Mouse (Mus musculus) myocyte (in vitro differentiated cells): Measurements from ENCODE around the gene Igsf23. TPM values are rescaled to one million over a fixed set of nuclear protein-coding genes. Genes with fewer than 3 reads are reported as not detected.
"Not testable (repeated sequence)": the region's sequence is repeated elsewhere in the genome, so short reads cannot be mapped to it uniquely, and the experiment has no call there.

Source experiments
- H3K27me3 ChIP-seq: one replicate; pipeline ENCODE4 v1.6.1; 2011; ENCODE audit not compliant: control insufficient read depth, insufficient read depth, insufficient read length
- H3K36me3 ChIP-seq: one replicate; pipeline ENCODE4 v1.6.1; 2011; ENCODE audit not compliant: control insufficient read depth, insufficient read depth
- H3K4me2 ChIP-seq: one replicate; pipeline ENCODE4 v1.6.1; 2011; ENCODE audit warnings: low read depth, control low read depth
- H3K4me3 ChIP-seq: one replicate; pipeline ENCODE4 v1.5.1; 2011; ENCODE audit warnings: mild to moderate bottlenecking, control low read depth, moderate library complexity
- H3K79me2 ChIP-seq: one replicate; pipeline ENCODE4 v1.6.1; 2011; ENCODE audit not compliant: control insufficient read depth, insufficient read depth
- H3ac ChIP-seq: one replicate; pipeline ENCODE4 v1.6.1; 2011; ENCODE audit not compliant: control insufficient read depth, insufficient read length
- CEBPB ChIP-seq: IDR thresholded peaks from 2 replicates; pipeline ENCODE4 v1.6.1; 2011; ENCODE audit warnings: mild to moderate bottlenecking, moderate library complexity; ENCODE audit not compliant: poor library complexity, insufficient read depth, severe bottlenecking
- E2F4 ChIP-seq: IDR thresholded peaks from one replicate; pipeline ENCODE4 v1.6.1; 2011; ENCODE audit warnings: mild to moderate bottlenecking, control low read depth, moderate library complexity; ENCODE audit not compliant: insufficient read depth
- MAX ChIP-seq: IDR thresholded peaks from one replicate; pipeline ENCODE4 v1.6.1; 2011; ENCODE audit warnings: low read depth, mild to moderate bottlenecking, control low read depth
- MYOD1 ChIP-seq, 3 experiments: IDR thresholded peaks; one replicate each; pipeline ENCODE4 v1.6.1; 2011; ENCODE audit warnings: control low read depth in 2 of 3, low read depth in 2 of 3, mild to moderate bottlenecking in 2 of 3, moderate library complexity in 1 of 3; ENCODE audit not compliant: insufficient read length in 2 of 3, control insufficient read depth in 1 of 3
- MYOG ChIP-seq, 3 experiments: IDR thresholded peaks; one replicate each; pipeline ENCODE4 v1.6.1; 2011; ENCODE audit warnings: control low read depth in 2 of 3, low read depth in 2 of 3, mild to moderate bottlenecking in 2 of 3; ENCODE audit not compliant: insufficient read length in 2 of 3, control insufficient read depth in 1 of 3, insufficient read depth in 1 of 3
- POLR2A ChIP-seq: IDR thresholded peaks from one replicate; pipeline ENCODE4 v1.6.1; 2011; ENCODE audit warnings: low read depth, mild to moderate bottlenecking, control low read depth, moderate library complexity; ENCODE audit not compliant: insufficient read length
- POLR2AphosphoS2 ChIP-seq: IDR thresholded peaks from one replicate; pipeline ENCODE4 v1.6.1; 2011; ENCODE audit warnings: low read depth, control low read depth; ENCODE audit not compliant: insufficient read length
- SRF ChIP-seq: IDR thresholded peaks from one replicate; pipeline ENCODE4 v1.6.1; 2011; ENCODE audit warnings: low read depth; ENCODE audit not compliant: control insufficient read depth, insufficient read length
- TCF12 ChIP-seq: IDR thresholded peaks from one replicate; pipeline ENCODE4 v1.6.1; 2011; ENCODE audit warnings: mild to moderate bottlenecking, control low read depth; ENCODE audit not compliant: poor library complexity, insufficient read depth, severe bottlenecking
- TCF3 ChIP-seq: IDR thresholded peaks from one replicate; pipeline ENCODE4 v1.6.1; 2011; ENCODE audit warnings: low read depth, control low read depth; ENCODE audit not compliant: insufficient read length
- USF1 ChIP-seq: IDR thresholded peaks from one replicate; pipeline ENCODE4 v1.6.1; 2011; ENCODE audit warnings: low read depth, mild to moderate bottlenecking, control low read depth, moderate library complexity
- polyA plus RNA-seq: library from polyadenylated mRNA; unstranded; fragments of >200 nt; fragmentation: generic; extraction: Trizol; gene quantifications from one replicate; pipeline ENCODE4 v1.2.1, GENCODE M21; 2012; ENCODE audit warnings: missing spikeins

Igsf23 gene
- polyA plus RNA-seq, 1 experiment, result 0.11 TPM

- no peaks in the 10 kb centered on the region for H3K36me3 ChIP-seq
- no peak overlapping the region for H3ac ChIP-seq
Measured at GRCm38 (mm10) chr7:19932133-19932876, 18.3 kb downstream of the Igsf23 start.

GRCm38 (mm10) chr7:19930481-19930880 is 20.1 kb downstream of the Igsf23 start:
- not testable (repeated sequence) for H3K4me2 ChIP-seq, H3K27me3 ChIP-seq, H3K4me3 ChIP-seq, H3ac ChIP-seq, H3K79me2 ChIP-seq, H3K36me3 ChIP-seq

More at GRCm38 (mm10) chr7:19932133-19932876, 18.3 kb downstream of the Igsf23 start:
- Histone ChIP-seq H3K27me3 (no peaks in the 10 kb centered on the region), H3K4me2 (no peak overlapping the region), H3K79me2 (no peaks in the 10 kb centered on the region), H3K4me3 (no peak overlapping the region)
- TF ChIP-seq MYOG (IDR thresholded peaks at IDR 0.05; ENCODE audit: control insufficient read depth in 1 of 3, insufficient read depth in 1 of 3, insufficient read length in 2 of 3, low read depth in 2 of 3) (no peak), MYOD1 (IDR thresholded peaks at IDR 0.05; ENCODE audit: control insufficient read depth in 1 of 3, insufficient read length in 2 of 3, low read depth in 2 of 3) (peak in 2 of 3 experiments; percentile 3 to 58)

- Histone ChIP-seq H3ac (no peak overlapping the region), H3K4me3 (no peak overlapping the region), H3K4me2 (no peak overlapping the region), H3K27me3 (no peaks in the 10 kb centered on the region), H3K36me3 (no peaks in the 10 kb centered on the region), H3K79me2 (no peaks in the 10 kb centered on the region)
- TF ChIP-seq TCF12, result no peak
- TF ChIP-seq USF1, result no peak
- TF ChIP-seq E2F4, result no peak
- peak in 1 of 3 experiments; percentile 11 for TF ChIP-seq MYOD1 (IDR thresholded peaks at IDR 0.05; ENCODE audit: control insufficient read depth in 1 of 3, insufficient read length in 2 of 3, low read depth in 2 of 3)
Measured at GRCm38 (mm10) chr7:19928486-19928885, 22.1 kb downstream of the Igsf23 start.

GRCm38 (mm10) chr7:19926849-19927480 is 23.6 kb downstream of the Igsf23 start:
- H3K27me3 ChIP-seq, result no peaks in the 10 kb centered on the region
- no peak overlapping the region for H3K4me3 ChIP-seq
- H3K36me3 ChIP-seq, result no peaks in the 10 kb centered on the region
- H3K4me2 ChIP-seq, result no peak overlapping the region
- H3ac ChIP-seq, result no peak overlapping the region
- no peaks in the 10 kb centered on the region for H3K79me2 ChIP-seq
- peak in 1 of 3 experiments; percentile 29 for TF ChIP-seq MYOD1 (IDR thresholded peaks at IDR 0.05; ENCODE audit: control insufficient read depth in 1 of 3, insufficient read length in 2 of 3, low read depth in 2 of 3)
- TF ChIP-seq TCF12, result no peak
- TF ChIP-seq MAX, result no peak

- no peaks in the 10 kb centered on the region for H3K27me3 ChIP-seq
- TF ChIP-seq POLR2AphosphoS2, result no peak
- no peak for TF ChIP-seq SRF
- TF ChIP-seq TCF12, result no peak
- TF ChIP-seq USF1, result no peak
- no peak for TF ChIP-seq TCF3
- no peak for TF ChIP-seq MYOD1 (IDR thresholded peaks at IDR 0.05; ENCODE audit: control insufficient read depth in 1 of 3, insufficient read length in 2 of 3, low read depth in 2 of 3)
- TF ChIP-seq CEBPB, result no peak
- no peak for TF ChIP-seq POLR2A
- no peak for TF ChIP-seq MYOG (IDR thresholded peaks at IDR 0.05; ENCODE audit: control insufficient read depth in 1 of 3, insufficient read depth in 1 of 3, insufficient read length in 2 of 3, low read depth in 2 of 3)
- TF ChIP-seq MAX, result no peak
- no peak overlapping the region for H3K4me3 ChIP-seq
- no peaks in the 10 kb centered on the region for H3K36me3 ChIP-seq
- no peaks in the 10 kb centered on the region for H3K79me2 ChIP-seq
- no peak overlapping the region for H3ac ChIP-seq
- no peak overlapping the region for H3K4me2 ChIP-seq
Measured at GRCm38 (mm10) chr7:19925376-19925775, 25.2 kb downstream of the Igsf23 start.

- no peak overlapping the region for H3K4me2 ChIP-seq
Measured at GRCm38 (mm10) chr7:19923797-19924196, 26.8 kb downstream of the Igsf23 start.

More at GRCm38 (mm10) chr7:19923797-19924196, 26.8 kb downstream of the Igsf23 start:
- Histone ChIP-seq H3K4me3 (no peak overlapping the region), H3K36me3 (no peaks in the 10 kb centered on the region), H3K79me2 (peaks cover 12% of the 10 kb centered on the region), H3K27me3 (no peaks in the 10 kb centered on the region), H3ac (no peak overlapping the region)
- TF ChIP-seq MAX, result no peak
- TF ChIP-seq SRF, result no peak
- TF ChIP-seq POLR2AphosphoS2, result no peak
- TF ChIP-seq CEBPB, result no peak
